Mouse (Mus musculus): ENCODE measurements at regions not wholly inside any gene's neighbourhood (a gene's known extent, or its start where the extent isn't known, plus 50 kb on each side); places are given as distances from the start of the nearest gene placed in this dataset.

GRCm38 (mm10) chr9:52301521-52301920 lies 133.1 kb upstream of the Zc3h12c start:
- no peak for DNase-seq (ENCODE audit: low read depth, low spot score)

- peak; percentile 40 for DNase-seq (ENCODE audit: low read depth, low spot score)
Measured at GRCm38 (mm10) chr9:52298329-52298728, 130.0 kb upstream of the Zc3h12c start.

- DNase-seq (ENCODE audit: low read depth, low spot score): no peak
Measured at GRCm38 (mm10) chr9:52294699-52295098, 126.3 kb upstream of the Zc3h12c start.

- DNase-seq (ENCODE audit: low read depth, low spot score): no peak
Measured at GRCm38 (mm10) chr9:52289069-52289468, 120.7 kb upstream of the Zc3h12c start.

- DNase-seq (ENCODE audit: low read depth, low spot score): no peak
Measured at GRCm38 (mm10) chr9:52287761-52288275, 119.4 kb upstream of the Zc3h12c start.

- peak; percentile 32 for DNase-seq (ENCODE audit: low read depth, low spot score)
Measured at GRCm38 (mm10) chr9:52287246-52287651, 118.9 kb upstream of the Zc3h12c start.

- DNase-seq (ENCODE audit: low read depth, low spot score): no peak
Measured at GRCm38 (mm10) chr9:52286104-52286503, 117.7 kb upstream of the Zc3h12c start.

GRCm38 (mm10) chr9:52283558-52283957 lies 115.2 kb upstream of the Zc3h12c start:
- no peak for DNase-seq (ENCODE audit: low read depth, low spot score)

GRCm38 (mm10) chr9:52280995-52281394 lies 112.6 kb upstream of the Zc3h12c start:
- DNase-seq (ENCODE audit: low read depth, low spot score): no peak

- DNase-seq (ENCODE audit: low read depth, low spot score): no peak
Measured at GRCm38 (mm10) chr9:52280556-52280955, 112.2 kb upstream of the Zc3h12c start.

- DNase-seq (ENCODE audit: low read depth, low spot score): no peak
Measured at GRCm38 (mm10) chr9:52278701-52279023, 110.3 kb upstream of the Zc3h12c start.

- DNase-seq (ENCODE audit: low read depth, low spot score): no peak
Measured at GRCm38 (mm10) chr9:52277954-52278700, 109.8 kb upstream of the Zc3h12c start.

GRCm38 (mm10) chr9:52273994-52274393 lies 105.6 kb upstream of the Zc3h12c start:
- DNase-seq (ENCODE audit: low read depth, low spot score): no peak

- no peak for DNase-seq (ENCODE audit: low read depth, low spot score)
Measured at GRCm38 (mm10) chr9:52272668-52273067, 104.3 kb upstream of the Zc3h12c start.

GRCm38 (mm10) chr9:52271345-52272116 lies 103.2 kb upstream of the Zc3h12c start:
- no peak for DNase-seq (ENCODE audit: low read depth, low spot score)

- DNase-seq (ENCODE audit: low read depth, low spot score): peak; percentile 30
Measured at GRCm38 (mm10) chr9:52261538-52261937, 93.2 kb upstream of the Zc3h12c start.

- peak; percentile 26 for DNase-seq (ENCODE audit: low read depth, low spot score)
Measured at GRCm38 (mm10) chr9:52259459-52259858, 91.1 kb upstream of the Zc3h12c start.

- DNase-seq (ENCODE audit: low read depth, low spot score): no peak
Measured at GRCm38 (mm10) chr9:52255692-52256091, 87.3 kb upstream of the Zc3h12c start.

GRCm38 (mm10) chr9:52254475-52254874 lies 86.1 kb upstream of the Zc3h12c start:
- DNase-seq (ENCODE audit: low read depth, low spot score): no peak

- DNase-seq (ENCODE audit: low read depth, low spot score): no peak
Measured at GRCm38 (mm10) chr9:52251455-52251854, 83.1 kb upstream of the Zc3h12c start.

- no peak for DNase-seq (ENCODE audit: low read depth, low spot score)
Measured at GRCm38 (mm10) chr9:52246712-52247111, 78.3 kb upstream of the Zc3h12c start.

GRCm38 (mm10) chr9:52244081-52244480 lies 75.7 kb upstream of the Zc3h12c start:
- no peak for DNase-seq (ENCODE audit: low read depth, low spot score)

- DNase-seq (ENCODE audit: low read depth, low spot score): no peak
Measured at GRCm38 (mm10) chr9:52243032-52243431, 74.7 kb upstream of the Zc3h12c start.
